Mouse (Mus musculus) liver, postnatal 0 days (tissue): ENCODE results near the gene Myo3b. TPM values are rescaled to one million over a fixed set of nuclear protein-coding genes. Genes with fewer than 3 reads are reported as not detected.

Experiments used
- ATAC-seq: fragments of 200-750 bp; cut with Nextera tagmentation; 2 replicates; pipeline ENCODE4 v1.8.0; 2017; ENCODE audit warnings: mild to moderate bottlenecking, moderate library complexity
- DNase-seq: peaks from one replicate; pipeline ENCODE4 v3.0.0-alpha.2; 2016
- H3K27ac ChIP-seq: fragments of 300-500 bp; sonication (generic); 2 replicates; pipeline ENCODE4 v1.5.1; 2014; ENCODE audit warnings: antibody characterized with exemption, moderate library complexity, mild to moderate bottlenecking, low read depth
- H3K27me3 ChIP-seq: fragments of 300-500 bp; sonication (generic); 2 replicates; pipeline ENCODE4 v1.6.1; 2014; ENCODE audit warnings: low read length, control low read depth, mixed read lengths; ENCODE audit not compliant: insufficient read depth
- H3K36me3 ChIP-seq: fragments of 300-500 bp; sonication (generic); replicated peaks from 2 replicates; pipeline ENCODE4 v1.6.1; 2014; ENCODE audit warnings: mild to moderate bottlenecking, control low read depth, low read length, moderate library complexity, mixed read lengths; ENCODE audit not compliant: insufficient read depth
- H3K4me1 ChIP-seq: fragments of 300-500 bp; sonication (generic); 2 replicates; pipeline ENCODE4 v1.6.1; 2014; ENCODE audit warnings: antibody characterized with exemption, mild to moderate bottlenecking, control low read depth; ENCODE audit not compliant: insufficient read depth
- H3K4me2 ChIP-seq: fragments of 300-500 bp; sonication (generic); 2 replicates; pipeline ENCODE4 v1.6.1; 2014; ENCODE audit warnings: low read depth, mild to moderate bottlenecking, low read length, moderate library complexity, mixed read lengths
- H3K4me3 ChIP-seq: fragments of 300-500 bp; sonication (generic); 2 replicates; pipeline ENCODE4 v1.5.1; 2014; ENCODE audit warnings: low read depth, low read length
- H3K9ac ChIP-seq: fragments of 300-500 bp; sonication (generic); replicated peaks from 2 replicates; pipeline ENCODE4 v1.6.1; 2014; ENCODE audit warnings: mild to moderate bottlenecking, moderate library complexity
- H3K9me3 ChIP-seq: fragments of 300-500 bp; sonication (generic); 2 replicates; pipeline ENCODE4 v1.6.1; 2016; ENCODE audit warnings: mild to moderate bottlenecking, control low read depth, low read length, mixed read lengths
- CTCF ChIP-seq: sonication (generic); IDR thresholded peaks from 2 replicates; pipeline ENCODE4 v1.5.1; 2016; ENCODE audit warnings: antibody characterized with exemption, low read depth
- EP300 ChIP-seq: IDR thresholded peaks from 2 replicates; pipeline ENCODE4 v1.6.1; 2016; ENCODE audit warnings: antibody characterized with exemption, low read depth, mild to moderate bottlenecking
- WGBS: fragments of 180-500 bp; shearing (Covaris S2); extraction: QIAGEN DNeasy Blood & Tissue Kit; methylation state at CpG from one replicate; pipeline ENCODE4 v1.1.7; 2014; ENCODE audit not compliant: insufficient replicate concordance; 5-methylcytosine and 5-hydroxymethylcytosine counted together
- polyA plus RNA-seq: library from polyadenylated mRNA; unstranded; fragments of >200 nt; fragmentation: Nextera tagmentation; extraction: Ambion mirVana; gene quantifications from 2 replicates; pipeline ENCODE4 v1.2.1, GENCODE M21; 2015

Myo3b gene
- polyA plus RNA-seq, 1 experiment from 2014 or later, result not detected

GRCm38 (mm10) chr2:70060359-70061345 is 21.7 kb downstream of the Myo3b start:
- Histone ChIP-seq H3K27me3 (no peaks in the 10 kb centered on the region), H3K4me3 (no peak overlapping the region), H3K9me3 (no peaks in the 10 kb centered on the region), H3K27ac (no peak overlapping the region), H3K4me2 (no peak overlapping the region), H3K4me1 (no peaks in the 10 kb centered on the region), H3K9ac (no peak overlapping the region), H3K36me3 (no peaks in the 10 kb centered on the region)
- WGBS, result 67% methylated on average over 11 of the region's 11 CpGs
- TF ChIP-seq CTCF (no peak), EP300 (no peak)
- DNase-seq (no peak), ATAC-seq (no peak)

GRCm38 (mm10) chr2:70065116-70065515 is 26.2 kb downstream of the Myo3b start:
- Histone ChIP-seq H3K4me3 (no peak overlapping the region), H3K36me3 (no peaks in the 10 kb centered on the region), H3K9ac (no peak overlapping the region), H3K4me1 (no peaks in the 10 kb centered on the region), H3K4me2 (no peak overlapping the region), H3K9me3 (no peaks in the 10 kb centered on the region), H3K27me3 (no peaks in the 10 kb centered on the region), H3K27ac (no peak overlapping the region)
- 68% methylated on average over 6 of the region's 6 CpGs for WGBS
- ATAC-seq (no peak), DNase-seq (no peak)
- TF ChIP-seq EP300 (no peak), CTCF (no peak)

- 73% methylated on average over 7 of the region's 7 CpGs for WGBS
- ATAC-seq (no peak), DNase-seq (no peak)
- Histone ChIP-seq H3K9me3 (no peaks in the 10 kb centered on the region), H3K4me3 (no peak overlapping the region), H3K36me3 (no peaks in the 10 kb centered on the region), H3K27ac (no peak overlapping the region), H3K4me1 (no peaks in the 10 kb centered on the region), H3K27me3 (no peaks in the 10 kb centered on the region), H3K4me2 (no peak overlapping the region), H3K9ac (no peak overlapping the region)
- TF ChIP-seq EP300 (no peak), CTCF (no peak)
These were observed 26.9 kb downstream of the Myo3b start for GRCm38 (mm10) chr2:70065729-70066300.

GRCm38 (mm10) chr2:70066338-70067022 is 27.6 kb downstream of the Myo3b start:
- Histone ChIP-seq H3K36me3 (no peaks in the 10 kb centered on the region), H3K9me3 (no peaks in the 10 kb centered on the region), H3K4me1 (no peaks in the 10 kb centered on the region), H3K4me3 (no peak overlapping the region), H3K9ac (no peak overlapping the region), H3K27ac (no peak overlapping the region), H3K27me3 (no peaks in the 10 kb centered on the region), H3K4me2 (no peak overlapping the region)
- TF ChIP-seq EP300 (no peak), CTCF (no peak)
- no peak for DNase-seq
- ATAC-seq, result no peak
- 54% methylated on average over 6 of the region's 6 CpGs for WGBS

GRCm38 (mm10) chr2:70069861-70070260 is 30.9 kb downstream of the Myo3b start:
- Histone ChIP-seq H3K27ac (no peak overlapping the region), H3K4me1 (no peaks in the 10 kb centered on the region), H3K4me2 (no peak overlapping the region), H3K4me3 (no peak overlapping the region), H3K9me3 (no peaks in the 10 kb centered on the region), H3K36me3 (no peaks in the 10 kb centered on the region), H3K27me3 (no peaks in the 10 kb centered on the region), H3K9ac (no peak overlapping the region)
- ATAC-seq (no peak), DNase-seq (no peak)
- 65% methylated on average over 5 of the region's 5 CpGs for WGBS
- TF ChIP-seq CTCF, result no peak
- no peak for TF ChIP-seq EP300

- WGBS, result 67% methylated on average over 17 of the region's 17 CpGs
- Histone ChIP-seq H3K27ac (no peak overlapping the region), H3K4me2 (no peak overlapping the region), H3K4me1 (no peaks in the 10 kb centered on the region), H3K27me3 (no peaks in the 10 kb centered on the region), H3K36me3 (no peaks in the 10 kb centered on the region), H3K9ac (no peak overlapping the region), H3K9me3 (no peaks in the 10 kb centered on the region), H3K4me3 (no peak overlapping the region)
- ATAC-seq, result no peak
- no peak for TF ChIP-seq EP300
- TF ChIP-seq CTCF, result no peak
- no peak for DNase-seq
These were observed 44.6 kb downstream of the Myo3b start for GRCm38 (mm10) chr2:70083444-70084020.
